Mouse (Mus musculus): ENCODE results near the gene Arid5a.

Gene Arid5a

GRCm38 (mm10) chr1:36307495-36308280 lies at the start of gene Arid5a:
Gene Arid5a (plus strand): TSS chr1:36307733.
- DNase-seq (ENCODE audit: low read depth, low spot score) = peak; percentile 97

- DNase-seq (ENCODE audit: low read depth, low spot score) = peak; percentile 68
Observed at GRCm38 (mm10) chr1:36258631-36259030, 48.9 kb upstream of the Arid5a start.

- no peak for DNase-seq (ENCODE audit: low read depth, low spot score)
Observed at GRCm38 (mm10) chr1:36259281-36259680, 48.3 kb upstream of the Arid5a start.

- no peak for DNase-seq (ENCODE audit: low read depth, low spot score)
Observed at GRCm38 (mm10) chr1:36260418-36260817, 47.1 kb upstream of the Arid5a start.

- DNase-seq (ENCODE audit: low read depth, low spot score) = no peak
Observed at GRCm38 (mm10) chr1:36261708-36262504, 45.6 kb upstream of the Arid5a start.

GRCm38 (mm10) chr1:36263833-36264488 lies 43.6 kb upstream of the Arid5a start:
- no peak for DNase-seq (ENCODE audit: low read depth, low spot score)

GRCm38 (mm10) chr1:36266293-36266692 lies 41.2 kb upstream of the Arid5a start:
- DNase-seq (ENCODE audit: low read depth, low spot score) = no peak

- no peak for DNase-seq (ENCODE audit: low read depth, low spot score)
Observed at GRCm38 (mm10) chr1:36267595-36267994, 39.9 kb upstream of the Arid5a start.

GRCm38 (mm10) chr1:36269121-36269795 lies 38.3 kb upstream of the Arid5a start:
- no peak for DNase-seq (ENCODE audit: low read depth, low spot score)

- DNase-seq (ENCODE audit: low read depth, low spot score) = no peak
Observed at GRCm38 (mm10) chr1:36270666-36271065, 36.9 kb upstream of the Arid5a start.

- DNase-seq (ENCODE audit: low read depth, low spot score) = no peak
Observed at GRCm38 (mm10) chr1:36271516-36272230, 35.9 kb upstream of the Arid5a start.

GRCm38 (mm10) chr1:36272546-36272945 lies 35.0 kb upstream of the Arid5a start:
- no peak for DNase-seq (ENCODE audit: low read depth, low spot score)

- DNase-seq (ENCODE audit: low read depth, low spot score) = no peak
Observed at GRCm38 (mm10) chr1:36273288-36273687, 34.2 kb upstream of the Arid5a start.

- DNase-seq (ENCODE audit: low read depth, low spot score) = no peak
Observed at GRCm38 (mm10) chr1:36274455-36274854, 33.1 kb upstream of the Arid5a start, which contains the start of gene Neurl3. Gene Neurl3 (minus strand): TSS chr1:36274679.

- no peak for DNase-seq (ENCODE audit: low read depth, low spot score)
Observed at GRCm38 (mm10) chr1:36275635-36276389, 31.7 kb upstream of the Arid5a start.

- peak; percentile 85 for DNase-seq (ENCODE audit: low read depth, low spot score)
Observed at GRCm38 (mm10) chr1:36277267-36278060, 30.1 kb upstream of the Arid5a start.

GRCm38 (mm10) chr1:36279202-36279601 lies 28.3 kb upstream of the Arid5a start:
- DNase-seq (ENCODE audit: low read depth, low spot score) = peak; percentile 85

GRCm38 (mm10) chr1:36280938-36281337 lies 26.6 kb upstream of the Arid5a start:
- no peak for DNase-seq (ENCODE audit: low read depth, low spot score)

- no peak for DNase-seq (ENCODE audit: low read depth, low spot score)
Observed at GRCm38 (mm10) chr1:36281849-36282248, 25.7 kb upstream of the Arid5a start.

Measured in ES-CJ7 (cell line).